Mouse (Mus musculus) embryonic facial prominence, embryonic 15.5 days (tissue): Measurements from ENCODE around the gene Gm6657. TPM values are rescaled to one million over a fixed set of nuclear protein-coding genes. Genes with fewer than 3 reads are reported as not detected.

Source experiments
- polyA plus RNA-seq: library from polyadenylated mRNA; unstranded; fragments of >200 nt; fragmentation: Nextera tagmentation; extraction: Ambion mirVana; gene quantifications from 2 replicates; pipeline ENCODE4 v1.2.1, GENCODE M21; 2015

Gm6657 gene
- polyA plus RNA-seq, 1 experiment from 2014 or later = not detected

Other genes starting within 250 kb of the Gm6657 start
- 14.6 and 16.5 TPM in 2 replicates for gene Gphn, start 32.1 kb downstream of the Gm6657 start, polyA plus RNA-seq